Mouse (Mus musculus) forebrain, embryonic 16.5 days (tissue): Measurements from ENCODE around the gene Olfr1131. TPM values are rescaled to one million over a fixed set of nuclear protein-coding genes. Genes with fewer than 3 reads are reported as not detected.
"Not testable (repeated sequence)": the region's sequence is repeated elsewhere in the genome, so short reads cannot be mapped to it uniquely, and the experiment has no call there.

Experiments
- ATAC-seq: fragments of 200-750 bp; cut with Nextera tagmentation; 2 replicates; pipeline ENCODE4 v1.8.0; 2017; ENCODE audit warnings: mild to moderate bottlenecking, moderate library complexity
- H3K27ac ChIP-seq: fragments of 300-500 bp; sonication (generic); 2 replicates; pipeline ENCODE4 v1.5.1; 2014; ENCODE audit warnings: low read length, control low read depth
- H3K27me3 ChIP-seq: fragments of 300-500 bp; sonication (generic); replicated peaks from 2 replicates; pipeline ENCODE4 v1.6.1; 2014; ENCODE audit warnings: low read length; ENCODE audit not compliant: control insufficient read depth, insufficient read depth
- H3K36me3 ChIP-seq: fragments of 300-500 bp; sonication (generic); 2 replicates; pipeline ENCODE4 v1.6.1; 2014; ENCODE audit not compliant: control insufficient read depth, insufficient read depth
- H3K4me1 ChIP-seq: fragments of 300-500 bp; sonication (generic); replicated peaks from 2 replicates; pipeline ENCODE4 v1.6.1; 2014; ENCODE audit warnings: low read length; ENCODE audit not compliant: control insufficient read depth, insufficient read depth
- H3K4me2 ChIP-seq: fragments of 300-500 bp; sonication (generic); 2 replicates; pipeline ENCODE4 v1.6.1; 2014; ENCODE audit warnings: mild to moderate bottlenecking, low read length, control low read depth
- H3K4me3 ChIP-seq: fragments of 300-500 bp; sonication (generic); replicated peaks from 2 replicates; pipeline ENCODE4 v1.5.1; 2014; ENCODE audit warnings: mild to moderate bottlenecking, low read length, control low read depth
- H3K9ac ChIP-seq: fragments of 300-500 bp; sonication (generic); replicated peaks from 2 replicates; pipeline ENCODE4 v1.6.1; 2014; ENCODE audit warnings: low read depth, low read length, control low read depth
- H3K9me3 ChIP-seq: fragments of 300-500 bp; sonication (generic); 2 replicates; pipeline ENCODE4 v1.6.1; 2016; ENCODE audit warnings: low read length; ENCODE audit not compliant: control insufficient read depth
- WGBS: fragments of 180-500 bp; shearing (Covaris S2); extraction: QIAGEN DNeasy Blood & Tissue Kit; methylation state at CpG from one replicate; pipeline ENCODE4 v1.1.7; 2014; 5-methylcytosine and 5-hydroxymethylcytosine counted together
- polyA plus RNA-seq: library from polyadenylated mRNA; unstranded; fragments of >200 nt; fragmentation: Nextera tagmentation; extraction: Ambion mirVana; gene quantifications from 2 replicates; pipeline ENCODE4 v1.2.1, GENCODE M21; 2015

Gene Olfr1131
- polyA plus RNA-seq = not detected in 2 replicates

DNA sequence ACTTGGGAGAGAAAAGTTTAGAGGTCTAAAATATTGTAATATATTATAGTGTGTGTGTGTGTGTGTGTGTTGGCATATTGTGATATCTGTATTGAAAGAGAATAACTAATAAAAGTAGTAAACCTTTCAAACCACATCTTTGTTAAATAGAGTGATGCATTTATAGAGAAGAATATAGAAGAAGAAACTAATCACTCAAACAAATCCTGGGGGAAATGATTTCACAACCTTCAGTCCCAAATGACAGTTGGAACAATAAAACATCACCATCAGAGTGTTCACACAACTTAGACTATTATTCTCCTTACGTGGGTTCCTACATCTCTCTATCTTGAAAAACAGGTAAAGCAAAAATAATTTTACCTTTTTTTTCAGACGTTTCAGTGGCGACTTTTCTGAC, at the start of gene Olfr1131:
Gene Olfr1131 (plus strand): TSS at position 301 of the 400 bp plus-strand sequence.
- Histone ChIP-seq H3K27me3 (no peaks in the 10 kb centered on the region), H3K36me3 (no peaks in the 10 kb centered on the region), H3K9me3 (no peaks in the 10 kb centered on the region), H3K9ac (no peak within 1 kb of the TSS), H3K27ac (no peak within 1 kb of the TSS), H3K4me1 (no peaks in the 10 kb centered on the region), H3K4me2 (no peak within 1 kb of the TSS), H3K4me3 (no peak within 1 kb of the TSS)
- WGBS = 72% methylated on average over 3 of the region's 3 CpGs
- ATAC-seq = no peak

- H3K9me3 ChIP-seq, H3K36me3 ChIP-seq, ATAC-seq, H3K27me3 ChIP-seq, H3K4me3 ChIP-seq, H3K27ac ChIP-seq, H3K4me2 ChIP-seq, H3K9ac ChIP-seq, H3K4me1 ChIP-seq: not testable (repeated sequence)
These were observed 21.0 kb upstream of the Olfr1131 start, which contains the start of gene Olfr1130 for GRCm38 (mm10) chr2:87605912-87606311. Gene Olfr1130 (plus strand): TSS chr2:87606212.

DNA sequence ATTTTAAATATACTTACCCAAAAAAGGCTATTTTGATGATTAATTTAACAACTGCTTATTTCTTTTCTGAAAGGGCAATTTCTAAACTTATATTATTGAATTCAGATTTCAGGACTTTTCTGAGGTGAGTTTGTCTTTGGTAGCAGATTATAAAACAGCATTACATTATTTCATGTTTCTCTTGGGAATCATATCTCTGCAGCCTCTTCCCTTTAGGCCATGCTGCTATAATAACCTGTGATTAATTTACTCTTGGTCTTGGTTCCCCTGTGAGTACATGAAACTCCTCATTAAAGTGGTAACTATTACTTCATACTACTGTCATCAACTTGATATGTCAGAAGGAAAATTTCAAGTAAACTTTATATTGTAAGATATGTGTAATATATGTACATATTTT, 10.5 kb downstream of the Olfr1131 start, which contains the start of gene Olfr1132:
Gene Olfr1132 (minus strand): TSS at position 101 of the 400 bp plus-strand sequence.
- H3K36me3 ChIP-seq = no peaks in the 10 kb centered on the region
- no peak within 1 kb of the TSS for H3K9ac ChIP-seq
- H3K4me1 ChIP-seq = no peaks in the 10 kb centered on the region
- no peaks in the 10 kb centered on the region for H3K9me3 ChIP-seq
- H3K27me3 ChIP-seq = no peaks in the 10 kb centered on the region
- no peak within 1 kb of the TSS for H3K27ac ChIP-seq
- ATAC-seq = no peak
- H3K4me3 ChIP-seq = no peak within 1 kb of the TSS
- no peak within 1 kb of the TSS for H3K4me2 ChIP-seq

DNA sequence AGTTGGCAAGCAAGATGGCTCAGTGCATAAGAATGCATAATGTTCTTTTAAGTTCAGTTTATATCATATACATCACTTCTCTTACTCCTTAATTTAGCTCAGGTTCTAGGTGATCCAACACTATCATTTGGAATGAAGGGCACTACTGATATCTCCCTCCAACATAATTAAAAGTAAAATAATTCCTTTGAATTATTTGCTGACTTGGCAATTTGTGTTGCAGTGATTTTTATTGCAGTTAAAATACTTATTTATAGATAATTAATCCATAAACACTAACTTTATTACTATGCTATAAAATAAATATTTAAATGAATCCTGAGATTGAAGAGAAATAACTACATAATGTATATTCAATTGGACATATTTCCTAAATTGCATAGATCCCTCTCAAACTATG, 15.5 kb downstream of the Olfr1131 start:
- Histone ChIP-seq H3K27ac (no peak overlapping the region), H3K27me3 (no peaks in the 10 kb centered on the region)
- ATAC-seq = no peak

DNA sequence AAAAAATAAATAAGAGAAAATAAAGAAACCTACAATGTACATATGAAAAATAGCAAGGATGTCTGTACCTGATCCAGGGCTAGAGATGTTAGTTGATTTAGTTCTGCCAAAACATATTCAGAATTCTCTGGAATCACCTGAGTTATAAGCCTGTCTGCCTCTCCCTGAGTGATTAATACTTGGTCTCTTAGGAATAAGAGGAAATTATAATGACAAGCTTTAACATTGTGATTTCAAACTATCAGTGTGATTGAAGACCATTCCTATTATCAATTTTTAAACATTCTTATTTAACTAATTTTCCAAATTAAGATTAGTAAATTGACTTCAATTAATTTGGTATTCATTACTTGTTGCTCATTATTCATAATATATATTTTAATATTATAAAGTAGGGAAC, 20.4 kb downstream of the Olfr1131 start, which contains the start of gene Olfr1133:
Gene Olfr1133 (minus strand): TSS at position 101 of the 400 bp plus-strand sequence.
- Histone ChIP-seq H3K27me3 (no peaks in the 10 kb centered on the region), H3K4me1 (no peaks in the 10 kb centered on the region), H3K4me3 (no peak within 1 kb of the TSS), H3K27ac (no peak within 1 kb of the TSS), H3K9ac (no peak within 1 kb of the TSS), H3K36me3 (no peaks in the 10 kb centered on the region), H3K4me2 (no peak within 1 kb of the TSS), H3K9me3 (no peaks in the 10 kb centered on the region)
- no peak for ATAC-seq

More for the DNA sequence above, 15.5 kb downstream of the Olfr1131 start:
- no peak overlapping the region for H3K4me3 ChIP-seq
- no peaks in the 10 kb centered on the region for H3K4me1 ChIP-seq
- no peaks in the 10 kb centered on the region for H3K36me3 ChIP-seq
- H3K9me3 ChIP-seq = no peaks in the 10 kb centered on the region
- H3K9ac ChIP-seq = no peak overlapping the region
- H3K4me2 ChIP-seq = no peak overlapping the region

DNA sequence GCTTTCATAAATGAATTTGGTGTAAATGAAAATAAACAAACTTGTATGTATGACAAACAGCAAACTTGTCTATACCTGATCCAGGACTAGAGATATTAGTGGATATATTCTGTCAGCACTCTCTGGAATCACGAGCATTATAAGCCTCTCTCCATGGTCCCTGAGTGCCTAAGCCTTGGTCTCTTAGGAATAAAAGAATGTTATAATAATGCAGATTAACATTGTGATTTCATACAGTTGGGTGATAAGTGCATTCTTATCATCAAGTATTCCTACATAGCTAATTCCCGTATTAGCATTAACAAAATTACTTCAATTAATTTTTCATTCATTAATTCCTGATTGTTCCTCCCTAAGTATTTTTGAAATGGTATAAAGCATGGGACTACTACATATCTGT, 31.5 kb downstream of the Olfr1131 start, which contains the start of gene Olfr1134:
Gene Olfr1134 (minus strand): TSS at position 101 of the 400 bp plus-strand sequence.
- no peaks in the 10 kb centered on the region for H3K9me3 ChIP-seq
- WGBS = 88% methylated on average over 2 of the region's 2 CpGs
- no peaks in the 10 kb centered on the region for H3K27me3 ChIP-seq
- H3K36me3 ChIP-seq = no peaks in the 10 kb centered on the region
- H3K9ac ChIP-seq = no peak within 1 kb of the TSS
- H3K4me1 ChIP-seq = no peaks in the 10 kb centered on the region
- H3K4me3 ChIP-seq = no peak within 1 kb of the TSS
- no peak within 1 kb of the TSS for H3K4me2 ChIP-seq
- ATAC-seq = no peak
- H3K27ac ChIP-seq = no peak within 1 kb of the TSS

DNA sequence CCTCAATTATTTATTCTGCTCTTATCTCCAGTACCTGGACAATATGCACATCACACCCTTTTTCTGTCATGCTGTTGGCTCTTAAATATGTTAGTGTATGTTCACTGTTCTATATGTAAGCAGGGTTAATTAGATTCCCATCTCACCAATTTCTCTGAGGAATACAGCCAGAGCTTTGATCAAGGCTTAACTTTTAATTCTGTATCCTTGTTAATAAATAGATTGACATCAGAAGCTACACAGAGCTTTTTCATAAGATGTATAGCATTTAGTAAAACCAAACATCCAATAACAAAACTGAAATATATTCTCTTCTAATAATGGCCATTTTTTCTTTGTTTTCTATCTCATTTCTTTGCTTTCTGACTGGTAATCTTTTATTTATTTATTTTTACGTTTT, 46.7 kb downstream of the Olfr1131 start, which contains the start of gene Olfr1135:
Gene Olfr1135 (minus strand): TSS at position 101 of the 400 bp plus-strand sequence.
- Histone ChIP-seq H3K4me2 (no peak within 1 kb of the TSS), H3K36me3 (no peaks in the 10 kb centered on the region), H3K27ac (no peak within 1 kb of the TSS), H3K9ac (no peak within 1 kb of the TSS), H3K4me3 (no peak within 1 kb of the TSS), H3K27me3 (no peaks in the 10 kb centered on the region), H3K4me1 (no peaks in the 10 kb centered on the region), H3K9me3 (no peaks in the 10 kb centered on the region)
- ATAC-seq = no peak
- WGBS = 14% methylated on average over 1 of the region's 1 CpGs

Other genes starting within 250 kb of the Olfr1131 start
- gene Olfr1122, start 241.3 kb upstream of the Olfr1131 start, polyA plus RNA-seq = not detected in 2 replicates
- not detected in 2 replicates for gene Olfr1123, start 210.5 kb upstream of the Olfr1131 start, polyA plus RNA-seq
- gene Olfr1124, start 196.8 kb upstream of the Olfr1131 start, polyA plus RNA-seq = 0.09 TPM in 1 of 2 replicates, not detected in the other
- gene Olfr1126, start 173.1 kb upstream of the Olfr1131 start, polyA plus RNA-seq = not detected in 2 replicates
- gene Pramel7, start 130.0 kb upstream of the Olfr1131 start, polyA plus RNA-seq = not detected in 2 replicates
- not detected in 2 replicates for gene Pramel6, start 120.5 kb upstream of the Olfr1131 start, polyA plus RNA-seq
- gene Olfr153, start 95.3 kb upstream of the Olfr1131 start, polyA plus RNA-seq = not detected in 2 replicates
- gene Olfr1128, start 81.6 kb upstream of the Olfr1131 start, polyA plus RNA-seq = not detected in 2 replicates
- not detected in 2 replicates for gene Olfr1129, start 53.2 kb upstream of the Olfr1131 start, polyA plus RNA-seq
- not detected in 2 replicates for gene Olfr1130, start 20.9 kb upstream of the Olfr1131 start, polyA plus RNA-seq
- gene Olfr1132, start 10.4 kb downstream of the Olfr1131 start, polyA plus RNA-seq = not detected in 2 replicates
- not detected in 2 replicates for gene Olfr1133, start 20.3 kb downstream of the Olfr1131 start, polyA plus RNA-seq
- not detected in 2 replicates for gene Olfr1134, start 31.4 kb downstream of the Olfr1131 start, polyA plus RNA-seq
- not detected in 2 replicates for gene Olfr1135, start 46.6 kb downstream of the Olfr1131 start, polyA plus RNA-seq
- gene Olfr1136, start 66.8 kb downstream of the Olfr1131 start, polyA plus RNA-seq = not detected in 2 replicates
- gene Olfr1137, start 86.1 kb downstream of the Olfr1131 start, polyA plus RNA-seq = not detected in 2 replicates
- not detected in 2 replicates for gene Olfr1138, start 112.9 kb downstream of the Olfr1131 start, polyA plus RNA-seq
- gene Olfr1140, start 116.6 kb downstream of the Olfr1131 start, polyA plus RNA-seq = not detected in 2 replicates
- not detected in 2 replicates for gene Olfr1141, start 126.9 kb downstream of the Olfr1131 start, polyA plus RNA-seq
- not detected in 2 replicates for gene Olfr152, start 152.4 kb downstream of the Olfr1131 start, polyA plus RNA-seq
- not detected in 2 replicates for gene Olfr1143, start 173.5 kb downstream of the Olfr1131 start, polyA plus RNA-seq
- not detected in 2 replicates for gene Olfr1145, start 182.7 kb downstream of the Olfr1131 start, polyA plus RNA-seq
- gene Olfr1148, start 203.4 kb downstream of the Olfr1131 start, polyA plus RNA-seq = not detected in 2 replicates
- not detected in 2 replicates for gene Olfr1150-ps1, start 216.9 kb downstream of the Olfr1131 start, polyA plus RNA-seq
- gene Olfr1151, start 228.8 kb downstream of the Olfr1131 start, polyA plus RNA-seq = not detected in 2 replicates
- gene Olfr1152, start 239.4 kb downstream of the Olfr1131 start, polyA plus RNA-seq = not detected in 2 replicates